Mouse (Mus musculus) limb, embryonic 11.5 days (tissue): ENCODE measurements at regions not wholly inside any gene's neighbourhood (a gene's known extent, or its start where the extent isn't known, plus 50 kb on each side); places are given as distances from the start of the nearest gene placed in this dataset.

Source experiments
- ATAC-seq: fragments of 200-750 bp; cut with Nextera tagmentation; 2 replicates; pipeline ENCODE4 v1.8.0; 2017; ENCODE audit warnings: low read depth; ENCODE audit not compliant: insufficient number of reproducible peaks, low FRiP score, low TSS enrichment
- DNase-seq: peaks from one replicate; pipeline ENCODE4 v3.0.0-alpha.2; 2015; ENCODE audit warnings: low spot score
- H3K27ac ChIP-seq: fragments of 300-500 bp; sonication (generic); replicated peaks from 2 replicates; pipeline ENCODE4 v1.5.1; 2014; ENCODE audit warnings: low read depth, mild to moderate bottlenecking, low read length
- H3K27me3 ChIP-seq: fragments of 300-500 bp; sonication (generic); 2 replicates; pipeline ENCODE4 v1.6.1; 2014; ENCODE audit warnings: mild to moderate bottlenecking, low read length, mixed read lengths; ENCODE audit not compliant: control insufficient read depth, insufficient read depth
- H3K36me3 ChIP-seq: fragments of 300-500 bp; sonication (generic); 2 replicates; pipeline ENCODE4 v1.6.1; 2014; ENCODE audit warnings: mild to moderate bottlenecking, low read length, moderate library complexity, mixed read lengths; ENCODE audit not compliant: control insufficient read depth, insufficient read depth
- H3K4me1 ChIP-seq: fragments of 300-500 bp; sonication (generic); 2 replicates; pipeline ENCODE4 v1.6.1; 2014; ENCODE audit warnings: low read length, mixed read lengths; ENCODE audit not compliant: control insufficient read depth, insufficient read depth
- H3K4me2 ChIP-seq: fragments of 300-500 bp; sonication (generic); 2 replicates; pipeline ENCODE4 v1.6.1; 2014; ENCODE audit warnings: low read depth, mild to moderate bottlenecking, moderate library complexity; ENCODE audit not compliant: severe bottlenecking
- H3K4me3 ChIP-seq: fragments of 300-500 bp; sonication (generic); 2 replicates; pipeline ENCODE4 v1.5.1; 2014; ENCODE audit warnings: low read depth, low read length
- H3K9ac ChIP-seq: fragments of 300-500 bp; sonication (generic); 2 replicates; pipeline ENCODE4 v1.6.1; 2014; ENCODE audit warnings: mild to moderate bottlenecking, low read length
- H3K9me3 ChIP-seq: fragments of 300-500 bp; sonication (generic); 2 replicates; pipeline ENCODE4 v1.6.1; 2016; ENCODE audit warnings: low read length; ENCODE audit not compliant: control insufficient read depth
- WGBS: fragments of 180-500 bp; shearing (Covaris S2); extraction: QIAGEN DNeasy Blood & Tissue Kit; methylation state at CpG from one replicate; pipeline ENCODE4 v1.1.7; 2014; 5-methylcytosine and 5-hydroxymethylcytosine counted together

- H3K4me1 ChIP-seq, result no peaks in the 10 kb centered on the region
- WGBS, result 96% methylated on average over 3 of the region's 3 CpGs
- no peaks in the 10 kb centered on the region for H3K36me3 ChIP-seq
- no peaks in the 10 kb centered on the region for H3K9me3 ChIP-seq
- no peak overlapping the region for H3K4me3 ChIP-seq
- H3K27me3 ChIP-seq, result no peaks in the 10 kb centered on the region
- H3K9ac ChIP-seq, result no peak overlapping the region
- DNase-seq, result no peak
- H3K4me2 ChIP-seq, result no peak overlapping the region
- no peak for ATAC-seq
- H3K27ac ChIP-seq, result no peak overlapping the region
Measured at GRCm38 (mm10) chr4:40063751-40064456, 79.0 kb upstream of the Aco1 start.

- H3K9me3 ChIP-seq, result no peaks in the 10 kb centered on the region
- H3K27me3 ChIP-seq, result no peaks in the 10 kb centered on the region
- H3K36me3 ChIP-seq, result no peaks in the 10 kb centered on the region
- no peak overlapping the region for H3K4me3 ChIP-seq
- H3K27ac ChIP-seq, result no peak overlapping the region
- H3K4me2 ChIP-seq, result no peak overlapping the region
- ATAC-seq (no peak), DNase-seq (no peak)
- H3K4me1 ChIP-seq, result no peaks in the 10 kb centered on the region
- 91% methylated on average over 9 of the region's 9 CpGs for WGBS
- H3K9ac ChIP-seq, result no peak overlapping the region
Measured at GRCm38 (mm10) chr4:40064457-40064836, 78.4 kb upstream of the Aco1 start.

- H3K4me3 ChIP-seq, result no peak overlapping the region
- no peak for ATAC-seq
- WGBS, result 78% methylated on average over 4 of the region's 4 CpGs
Measured at GRCm38 (mm10) chr4:40070959-40071634, 71.8 kb upstream of the Aco1 start.

GRCm38 (mm10) chr4:40081035-40081434 is 61.8 kb upstream of the Aco1 start:
- DNase-seq (no peak), ATAC-seq (no peak)
- Histone ChIP-seq H3K4me2 (no peak overlapping the region), H3K27ac (no peak overlapping the region), H3K36me3 (no peaks in the 10 kb centered on the region), H3K9ac (no peak overlapping the region), H3K9me3 (no peaks in the 10 kb centered on the region), H3K4me3 (no peak overlapping the region), H3K27me3 (no peaks in the 10 kb centered on the region), H3K4me1 (no peaks in the 10 kb centered on the region)
- WGBS, result 74% methylated on average over 3 of the region's 3 CpGs

More at GRCm38 (mm10) chr4:40070959-40071634, 71.8 kb upstream of the Aco1 start:
- no peak overlapping the region for H3K4me2 ChIP-seq
- no peak overlapping the region for H3K27ac ChIP-seq
- H3K36me3 ChIP-seq, result no peaks in the 10 kb centered on the region
- H3K9me3 ChIP-seq, result no peaks in the 10 kb centered on the region
- no peak for DNase-seq
- H3K4me1 ChIP-seq, result no peaks in the 10 kb centered on the region
- no peaks in the 10 kb centered on the region for H3K27me3 ChIP-seq
- H3K9ac ChIP-seq, result no peak overlapping the region

GRCm38 (mm10) chr4:40090295-40090694 is 52.6 kb upstream of the Aco1 start:
- no peaks in the 10 kb centered on the region for H3K36me3 ChIP-seq
- H3K9me3 ChIP-seq, result no peaks in the 10 kb centered on the region
- H3K4me1 ChIP-seq, result no peaks in the 10 kb centered on the region
- DNase-seq (no peak), ATAC-seq (no peak)
- no peak overlapping the region for H3K4me2 ChIP-seq
- H3K27ac ChIP-seq, result no peak overlapping the region
- H3K27me3 ChIP-seq, result no peaks in the 10 kb centered on the region
- H3K4me3 ChIP-seq, result no peak overlapping the region
- H3K9ac ChIP-seq, result no peak overlapping the region
- 69% methylated on average over 5 of the region's 5 CpGs for WGBS
